Mouse (Mus musculus): ENCODE data around the gene Smim17. TPM values are rescaled to one million over a fixed set of nuclear protein-coding genes. Genes with fewer than 3 reads are reported as not detected.
"Not testable (repeated sequence)": the region's sequence is repeated elsewhere in the genome, so short reads cannot be mapped to it uniquely, and the experiment has no call there.

Smim17 gene
- total RNA-seq (2015) (not detected in 2 replicates), total RNA-seq (2017) (not detected in 2 replicates)

DNA sequence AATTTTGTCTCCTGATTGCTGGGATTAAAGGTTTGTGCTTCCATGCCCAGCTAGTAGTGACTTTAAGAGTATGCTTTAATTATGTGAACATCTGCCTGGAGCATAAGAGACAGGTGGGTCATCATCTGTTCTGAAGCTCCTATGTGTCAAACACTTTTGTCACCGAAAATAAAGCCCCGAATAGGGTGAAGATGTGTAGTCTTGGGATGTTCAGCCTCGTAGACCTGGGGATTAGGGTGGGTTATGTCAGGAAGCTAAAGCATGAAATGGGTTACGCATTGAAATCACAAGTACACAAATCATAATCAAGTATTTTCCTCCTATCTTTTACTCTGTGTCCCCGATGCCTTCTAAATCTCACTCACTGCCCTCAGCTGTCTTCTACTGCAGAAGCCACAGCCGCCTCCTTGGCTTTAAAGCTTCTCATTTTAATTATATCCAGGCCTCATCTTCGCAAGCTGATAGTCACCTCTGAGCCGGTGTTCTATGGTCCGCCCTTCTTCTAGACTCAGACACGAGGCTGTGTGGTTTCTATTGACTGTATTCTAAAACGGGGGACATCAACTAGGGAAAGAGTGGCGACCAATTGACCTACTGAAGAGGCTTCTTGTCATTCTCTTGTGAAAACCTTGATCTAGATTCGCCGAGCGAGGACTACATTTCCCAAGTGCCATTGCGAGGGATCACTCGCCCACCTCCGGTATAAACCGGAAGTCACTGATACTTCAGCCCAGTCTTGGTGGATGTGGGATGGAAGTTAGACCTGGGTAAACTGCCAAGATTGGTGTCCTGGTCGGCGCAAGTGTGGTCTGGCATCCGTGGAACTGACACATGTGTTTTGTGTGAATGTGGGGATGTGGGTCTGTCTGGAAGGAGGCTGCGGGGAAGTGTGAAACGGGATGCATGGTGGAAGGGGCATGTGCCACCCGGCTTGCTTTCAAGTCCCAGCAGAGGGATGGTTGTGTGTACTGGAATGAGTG, at the start of gene Smim17:
Smim17 (plus strand) TSS at position 720 of the 980 bp plus-strand sequence.
- peak; percentile 98 for ATAC-seq (replicated peaks; ENCODE audit: poor library complexity)

DNA sequence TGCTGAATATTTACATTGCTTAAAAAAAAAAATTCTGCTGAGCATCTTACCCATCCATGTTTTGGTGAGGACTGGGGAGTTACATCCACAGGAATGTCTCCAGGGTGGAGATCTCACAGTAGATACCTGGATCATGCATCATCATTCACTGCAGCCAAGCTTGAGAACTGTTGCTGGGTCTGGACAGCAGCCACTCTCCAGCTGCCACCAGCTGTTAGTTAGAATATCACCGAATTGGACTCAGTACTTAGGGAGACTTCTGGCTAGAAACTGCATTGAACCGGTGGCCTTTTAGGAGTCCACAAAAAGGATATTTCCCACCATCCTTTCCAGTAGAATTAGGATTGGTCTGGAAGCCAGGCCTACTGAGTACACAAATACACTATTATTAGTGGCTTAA, 40.4 kb upstream of the Smim17 start:
- no peak for ATAC-seq (replicated peaks; ENCODE audit: poor library complexity)

DNA sequence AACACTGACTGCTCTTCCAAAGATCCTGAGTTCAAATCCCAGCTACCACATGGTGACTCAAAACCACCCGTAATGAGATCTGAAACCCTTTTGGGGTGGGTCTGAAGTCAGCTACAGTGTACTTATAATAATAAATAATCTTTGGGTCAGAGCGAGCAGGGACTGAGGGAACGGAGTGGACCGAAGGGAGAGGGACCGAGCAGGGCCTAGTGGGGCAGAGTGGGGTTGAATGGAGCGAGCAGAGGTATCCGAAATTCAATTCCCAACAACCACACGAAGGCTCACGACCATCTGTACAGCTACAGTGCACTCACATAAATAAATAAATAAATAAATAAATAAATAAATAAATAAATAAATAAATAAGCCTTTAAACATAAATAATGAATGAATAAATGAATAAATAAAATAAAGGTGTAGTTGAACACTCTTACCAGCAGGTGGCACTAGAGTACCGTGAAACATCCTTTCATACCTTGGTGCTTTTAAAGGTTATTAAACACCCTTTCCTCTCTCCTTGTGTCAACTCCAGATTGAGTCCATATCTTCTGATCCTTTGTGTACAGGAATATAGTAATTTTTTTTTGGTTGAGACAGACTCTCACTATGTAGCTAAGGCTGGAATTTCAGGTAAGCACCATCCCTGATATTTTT, 39.5 kb upstream of the Smim17 start:
- peak; percentile 21 for ATAC-seq (replicated peaks; ENCODE audit: poor library complexity)

DNA sequence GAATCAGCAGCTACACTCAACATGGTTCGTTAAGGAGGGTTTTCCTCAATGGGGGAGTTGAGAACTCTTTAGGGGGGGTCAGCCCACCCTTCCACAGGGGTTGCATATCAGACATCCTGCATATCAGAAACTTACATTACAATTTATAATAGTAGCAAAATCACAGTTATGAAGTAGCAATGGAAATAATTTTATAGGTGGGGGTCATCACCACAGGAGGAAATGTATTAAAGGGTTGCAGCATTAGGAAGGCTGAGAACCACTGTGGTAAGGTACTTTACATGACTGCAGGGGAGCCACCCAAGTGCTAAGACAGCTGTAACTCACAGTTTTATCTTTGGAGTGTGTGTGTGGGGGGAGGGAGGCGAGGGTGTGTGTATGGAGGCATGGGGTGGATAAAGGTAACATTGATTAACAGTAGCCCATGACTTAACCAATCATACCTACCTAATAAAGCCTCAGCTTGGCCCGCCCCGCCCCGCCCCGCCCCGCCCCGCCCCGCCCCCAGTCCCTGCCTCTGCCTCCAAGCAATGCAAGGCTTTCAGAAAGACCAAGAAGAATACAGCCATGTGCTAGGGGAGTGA, 37.9 kb upstream of the Smim17 start:
- no peak for ATAC-seq (replicated peaks; ENCODE audit: poor library complexity)

DNA sequence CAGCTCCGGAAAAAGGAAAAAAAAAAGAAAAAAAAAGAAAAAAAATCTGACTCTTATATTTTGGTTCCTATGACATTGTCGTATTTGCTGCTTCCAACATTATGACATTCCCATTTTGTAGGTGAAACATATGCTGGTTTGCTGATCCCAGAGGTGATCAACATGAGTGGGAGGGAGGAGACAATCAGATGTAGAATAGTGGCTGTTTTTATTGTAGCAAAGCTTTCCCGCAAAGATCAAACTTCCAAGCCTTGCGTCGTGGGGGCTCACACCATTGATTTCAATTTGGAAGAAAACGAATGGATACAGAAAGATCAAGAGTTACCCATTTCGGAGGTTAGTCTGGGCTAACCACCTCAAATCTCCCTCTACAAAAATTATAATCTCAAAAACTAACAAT, 36.8 kb upstream of the Smim17 start:
- ATAC-seq (replicated peaks; ENCODE audit: poor library complexity): no peak

DNA sequence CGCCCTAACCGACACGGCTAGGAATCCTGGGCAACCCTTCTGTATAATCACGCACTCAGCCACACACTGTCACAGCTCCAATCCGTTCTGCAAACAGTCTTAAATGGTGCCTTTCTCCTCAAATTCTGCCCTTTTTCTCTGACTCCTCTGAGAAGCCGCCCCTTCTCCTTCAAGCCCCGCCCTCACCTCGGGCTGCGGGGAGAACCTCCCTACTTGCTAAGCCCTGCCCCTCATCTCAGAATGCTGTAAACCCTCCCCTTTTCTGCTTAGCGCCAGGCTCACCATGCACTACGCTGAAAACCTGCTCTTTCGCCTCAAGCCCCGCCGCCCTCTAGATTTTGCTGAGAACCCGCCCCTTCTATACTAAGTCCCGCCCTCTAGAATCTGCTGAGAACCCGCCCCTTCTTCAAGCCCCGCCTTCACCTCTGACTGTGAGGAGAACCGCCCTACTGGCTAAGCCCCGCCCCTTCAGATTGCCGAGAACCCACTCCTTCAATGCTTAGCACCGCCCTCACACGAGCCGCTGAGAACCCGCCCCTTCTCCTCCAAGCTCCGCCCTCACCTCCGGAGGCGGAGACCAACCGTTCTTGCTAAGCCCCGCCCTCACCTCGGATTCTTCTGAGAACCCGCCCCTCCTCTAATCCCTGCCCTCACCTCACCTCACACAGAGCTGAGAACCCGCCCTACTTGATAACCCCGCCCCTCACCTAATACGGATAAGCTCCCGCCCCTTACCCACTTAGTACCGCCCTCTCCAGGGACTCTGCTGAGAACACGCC, 36.1 kb upstream of the Smim17 start:
- peak; percentile 67 for ATAC-seq (replicated peaks; ENCODE audit: poor library complexity)

DNA sequence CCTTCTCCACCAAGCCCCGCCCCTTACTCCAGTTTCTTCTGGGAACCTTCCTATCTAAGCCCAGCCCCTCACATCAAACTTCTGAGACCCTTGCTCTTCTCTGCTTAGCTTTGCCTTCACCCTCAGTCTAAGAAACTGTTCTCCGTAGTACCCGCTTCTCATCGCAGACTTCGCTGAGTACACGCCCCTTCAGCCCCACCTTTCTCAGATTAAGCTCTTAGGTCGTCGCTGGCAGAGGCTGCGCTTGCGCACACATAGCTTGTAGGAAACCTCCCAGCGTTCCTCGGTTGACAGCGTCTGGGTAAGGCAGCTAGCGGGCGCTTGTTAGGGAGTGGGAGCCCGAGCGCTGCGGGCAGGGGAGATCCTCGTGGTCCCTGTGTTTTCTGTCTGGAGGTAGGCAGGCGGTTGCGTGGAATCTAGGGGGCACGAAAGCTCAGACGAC, 35.4 kb upstream of the Smim17 start, which contains the start of gene Zfp78:
Zfp78 (plus strand) TSS at position 234 of the 442 bp plus-strand sequence.
- ATAC-seq (replicated peaks; ENCODE audit: poor library complexity): peak; percentile 57

DNA sequence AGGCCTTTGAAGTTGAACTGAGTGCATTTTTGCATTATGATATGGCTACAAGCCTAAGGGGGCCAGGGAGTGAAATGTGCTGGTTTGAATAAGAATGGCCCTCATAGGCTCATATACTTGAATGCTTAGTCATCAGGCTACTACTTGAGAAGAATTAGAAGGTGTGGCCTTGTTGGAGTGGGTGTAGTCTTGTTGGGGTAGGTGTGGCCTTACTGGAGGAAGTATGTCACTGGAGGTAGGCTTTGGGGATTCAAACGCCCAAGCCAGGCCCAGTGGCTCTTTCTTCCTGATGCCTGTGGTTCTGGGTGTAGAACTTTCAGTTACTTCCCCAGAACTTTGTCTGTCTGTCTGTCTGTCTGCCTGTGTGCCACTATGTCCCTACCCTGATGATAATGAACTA, 33.8 kb upstream of the Smim17 start:
- no peak for ATAC-seq (replicated peaks; ENCODE audit: poor library complexity)

DNA sequence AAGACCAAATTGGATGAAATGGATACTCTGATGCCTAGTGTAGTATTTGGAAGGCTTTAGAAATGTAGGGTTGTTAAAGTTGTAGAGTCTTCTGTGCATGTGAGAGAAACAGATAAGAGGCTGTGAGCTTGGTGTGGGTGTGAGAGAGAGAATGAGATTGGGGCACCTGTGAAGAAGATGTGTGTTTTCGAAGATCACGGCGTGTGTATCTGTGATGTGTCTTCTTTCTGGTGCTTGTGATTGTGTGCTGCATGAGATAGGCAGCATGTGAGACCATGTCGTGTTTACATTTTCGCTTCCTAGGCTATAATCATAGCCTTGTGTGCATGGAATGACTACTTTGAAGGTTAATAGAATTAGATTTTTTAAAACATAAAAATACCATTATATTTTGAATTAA, 31.3 kb upstream of the Smim17 start:
- ATAC-seq (replicated peaks; ENCODE audit: poor library complexity): no peak; the same call in 1 of the 2 replicates

DNA sequence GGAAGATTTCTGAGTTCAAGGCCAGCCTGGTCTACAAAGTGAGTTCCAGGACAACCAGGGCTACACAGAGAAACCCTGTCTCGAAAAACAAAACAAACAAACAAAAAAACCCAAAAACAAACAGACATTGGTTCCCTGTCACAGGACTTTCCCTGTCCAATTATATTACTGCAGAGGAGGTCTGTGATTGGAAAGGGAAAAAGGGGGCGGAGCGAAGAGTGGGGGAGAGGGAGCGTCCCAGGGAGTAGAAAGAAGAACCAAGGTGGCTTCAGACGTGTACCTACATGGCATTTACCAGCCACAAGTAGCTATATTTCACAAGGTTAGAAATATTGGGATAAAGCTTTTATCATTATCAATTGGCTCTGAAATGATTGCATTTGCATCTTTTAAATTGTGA, 30.4 kb upstream of the Smim17 start:
- not testable (repeated sequence) for ATAC-seq (replicated peaks; ENCODE audit: poor library complexity)

DNA sequence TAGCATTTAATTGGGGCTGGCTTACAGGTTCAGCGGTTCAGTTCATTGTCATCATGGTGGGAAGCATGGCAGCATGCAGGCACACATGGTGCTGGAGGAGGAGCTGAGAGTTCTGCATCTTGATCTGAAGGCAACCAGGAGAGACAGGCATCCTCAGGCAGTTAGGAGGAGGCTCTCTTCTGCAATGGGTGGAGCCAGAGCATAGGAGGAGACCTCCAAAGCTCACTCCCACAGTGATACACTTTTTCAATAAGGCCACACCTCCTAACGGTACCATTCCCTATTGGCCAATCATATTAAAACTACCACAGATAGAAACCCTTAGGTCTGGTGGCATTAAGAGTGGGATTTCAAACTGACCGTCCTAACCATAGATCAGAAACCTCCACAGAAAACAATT, 29.1 kb upstream of the Smim17 start:
- ATAC-seq (replicated peaks; ENCODE audit: poor library complexity): no peak

DNA sequence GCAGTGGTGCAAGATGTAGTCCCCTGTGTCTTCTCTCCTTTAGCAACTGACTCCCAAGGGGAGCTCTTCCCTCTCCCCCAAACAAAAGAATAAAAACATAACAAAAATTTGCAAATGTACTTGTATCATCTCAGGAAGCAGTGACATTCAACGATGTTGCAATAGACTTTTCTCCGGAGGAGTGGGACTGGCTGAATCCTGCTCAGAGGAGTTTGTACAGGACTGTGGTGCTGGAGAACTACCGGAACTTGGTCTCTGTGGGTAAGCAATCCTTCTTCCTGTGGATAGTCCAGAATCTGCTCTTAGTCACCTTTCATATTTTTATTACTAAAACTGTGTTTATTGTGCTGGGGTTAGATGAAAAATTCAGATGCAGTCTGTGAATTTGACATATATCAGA, 25.5 kb upstream of the Smim17 start:
- ATAC-seq (replicated peaks; ENCODE audit: poor library complexity): peak; percentile 58

DNA sequence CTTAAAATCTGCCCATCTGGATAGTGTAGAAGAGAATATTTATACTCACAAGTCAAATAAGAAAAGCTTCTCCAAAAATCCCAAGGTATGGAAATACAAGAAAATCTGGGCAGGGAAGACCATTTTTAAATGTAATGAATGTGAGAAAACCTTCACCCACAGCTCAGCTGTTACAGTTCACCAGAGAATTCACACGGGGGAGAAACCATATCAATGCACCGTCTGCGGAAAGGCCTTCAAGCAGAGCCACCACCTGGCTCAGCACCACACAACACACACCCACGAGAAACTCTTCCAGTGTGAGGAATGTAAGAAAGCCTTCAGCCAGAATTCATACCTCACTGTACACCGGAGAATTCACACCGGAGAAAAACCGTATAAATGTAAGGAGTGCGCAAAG, 20.1 kb upstream of the Smim17 start:
- no peak for ATAC-seq (replicated peaks; ENCODE audit: poor library complexity)

DNA sequence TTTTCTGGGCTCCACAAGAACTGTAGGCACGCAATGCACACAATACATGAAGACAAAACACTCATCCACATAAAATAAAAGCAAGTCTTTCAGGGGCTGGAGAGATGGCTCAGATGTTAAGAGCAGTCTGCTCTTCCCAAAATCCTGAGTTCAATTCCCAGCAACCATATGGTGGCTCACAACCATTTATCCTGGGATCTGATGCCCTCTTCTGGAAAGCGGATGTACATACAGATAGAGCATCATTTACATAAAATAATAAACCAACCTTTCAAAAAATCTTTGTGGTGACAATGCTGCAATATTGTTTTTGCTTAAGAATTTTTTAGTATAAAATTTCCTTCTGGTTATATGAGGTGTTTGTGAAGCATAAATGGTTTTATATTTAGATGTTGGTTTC, 17.1 kb upstream of the Smim17 start:
- no peak for ATAC-seq (replicated peaks; ENCODE audit: poor library complexity)

DNA sequence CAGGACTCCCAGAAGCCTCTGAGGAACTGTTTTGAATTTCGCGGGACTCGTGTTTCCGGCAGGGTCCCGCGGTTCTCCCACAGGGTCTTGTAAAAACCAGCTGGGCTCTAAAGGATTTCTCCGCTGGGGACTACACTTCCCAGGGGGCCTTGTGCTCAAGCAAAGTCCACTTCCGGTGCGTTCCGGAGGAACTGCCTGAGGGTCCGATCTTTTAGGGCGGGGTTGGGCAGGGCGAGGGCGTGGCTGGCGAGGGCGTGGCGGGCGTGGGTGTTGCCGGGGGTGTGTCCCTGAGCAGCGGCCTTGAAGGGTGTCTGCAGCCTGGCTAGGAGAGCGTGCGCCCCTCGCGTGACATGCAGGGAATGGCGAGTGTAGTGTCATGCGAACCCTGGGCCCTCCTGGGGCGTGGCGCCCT, 15.5 kb upstream of the Smim17 start, which contains the start of gene Zfp28:
Zfp28 (plus strand) TSS at position 252 of the 412 bp plus-strand sequence.
- ATAC-seq (replicated peaks; ENCODE audit: poor library complexity): peak; percentile 97

DNA sequence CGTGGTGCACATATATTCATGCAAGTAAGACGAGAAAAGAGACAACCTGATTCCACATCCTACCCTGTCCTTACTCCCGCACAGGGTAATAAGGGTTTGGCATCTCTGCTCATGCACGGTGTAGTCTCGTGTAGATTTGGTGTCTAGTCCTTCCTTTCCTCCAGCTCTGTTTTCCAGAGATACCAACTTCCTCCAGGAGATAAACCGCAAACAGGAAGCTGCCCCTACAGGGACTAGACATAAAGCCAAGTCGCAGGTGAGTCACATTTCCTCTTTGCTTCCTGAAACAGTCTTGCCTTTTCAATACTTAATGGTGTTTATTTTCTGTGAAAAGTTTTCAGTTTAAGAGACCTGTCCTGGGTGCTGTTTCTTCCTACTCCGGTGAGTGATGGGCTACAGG, 14.5 kb upstream of the Smim17 start:
- no peak for ATAC-seq (replicated peaks; ENCODE audit: poor library complexity)

DNA sequence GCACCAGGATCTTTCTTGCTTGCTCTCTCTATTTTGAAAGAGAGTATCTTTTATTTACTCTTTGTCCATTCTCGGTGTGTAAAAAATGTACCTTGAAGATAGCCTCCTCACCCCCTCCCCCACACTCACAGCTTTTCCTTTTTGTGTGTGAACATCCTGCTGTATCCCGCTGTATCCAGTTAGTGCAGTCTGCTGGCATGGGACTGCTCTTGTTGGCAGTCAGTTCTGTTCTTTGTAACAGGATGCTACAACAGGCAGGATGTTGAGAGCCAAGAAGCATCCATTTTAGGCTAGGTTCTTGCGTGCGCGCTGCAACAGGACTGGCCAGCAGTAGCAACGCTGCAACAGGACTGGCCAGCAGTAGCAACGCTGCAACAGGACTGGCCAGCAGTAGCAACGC, 11.5 kb upstream of the Smim17 start:
- no peak for ATAC-seq (replicated peaks; ENCODE audit: poor library complexity)

DNA sequence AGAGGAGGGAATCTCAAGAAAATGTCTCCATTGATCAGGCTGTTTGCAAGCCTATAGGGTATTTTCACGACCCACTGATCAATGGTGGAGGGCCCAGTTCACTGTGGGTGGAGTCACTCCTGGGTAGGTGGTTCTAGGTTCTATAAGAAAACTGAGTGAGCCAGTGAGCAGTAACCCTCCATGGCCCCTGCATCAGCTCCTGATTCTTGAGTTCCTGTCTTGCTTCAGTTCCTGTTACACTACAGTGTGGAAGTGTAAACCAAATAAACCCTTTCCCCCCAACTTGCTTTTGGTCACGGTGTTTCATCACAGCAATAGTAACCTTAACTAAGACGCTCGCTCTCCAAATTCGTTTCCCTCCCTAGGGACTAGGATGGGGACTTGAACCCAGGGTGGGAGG, 9.5 kb upstream of the Smim17 start:
- ATAC-seq (replicated peaks; ENCODE audit: poor library complexity): peak; percentile 62

DNA sequence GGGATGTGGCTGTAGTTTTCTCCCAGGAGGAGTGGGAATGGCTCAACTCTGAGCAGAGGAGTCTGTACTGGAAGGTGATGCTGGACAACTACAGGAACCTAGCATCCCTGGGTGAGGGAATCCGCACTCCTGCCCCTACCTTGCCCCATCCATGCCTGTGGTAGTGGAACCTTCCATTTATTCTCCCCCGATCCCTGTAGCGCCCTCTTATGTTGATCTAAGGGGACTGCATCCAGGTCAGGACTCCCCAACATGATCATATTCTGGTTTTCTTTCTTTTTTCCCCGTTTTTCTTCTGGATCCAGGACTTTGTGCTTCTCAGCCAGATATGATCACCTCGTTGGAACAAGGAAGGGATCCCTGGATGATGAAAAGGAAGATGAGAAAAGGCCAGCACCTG, 9.1 kb upstream of the Smim17 start:
- peak; percentile 61 for ATAC-seq (replicated peaks; ENCODE audit: poor library complexity)

DNA sequence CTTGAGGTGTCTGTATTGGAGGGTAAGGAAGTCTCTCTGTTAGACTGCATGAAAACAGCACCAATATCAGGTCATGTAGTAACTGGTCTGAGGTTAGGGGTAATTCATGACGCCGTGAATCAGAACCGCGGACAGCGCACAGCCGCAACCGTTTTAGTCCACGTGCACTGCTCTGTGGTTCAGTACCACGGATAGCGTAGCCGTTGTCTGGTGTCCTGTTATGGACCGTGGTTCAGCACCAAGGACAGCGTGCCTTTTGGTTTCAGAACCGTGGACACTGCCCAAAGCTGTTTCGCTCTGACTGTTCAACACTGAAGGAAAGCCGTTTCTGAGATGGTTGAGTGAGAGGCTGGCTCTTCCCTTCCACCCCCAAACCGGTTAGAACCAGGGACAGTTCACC, 11.5 kb downstream of the Smim17 start, which contains the start of gene Gm20715:
Gm20715 (plus strand) TSS at position 235 of the 400 bp plus-strand sequence.
- peak; percentile 100 for ATAC-seq (replicated peaks; ENCODE audit: poor library complexity)

All from megakaryocyte progenitor cell, adult 5-6 weeks (primary cell).